Mouse (Mus musculus) megakaryocyte, adult 5-6 weeks (primary cell): Measurements from ENCODE around the gene Snx14. TPM values are rescaled to one million over a fixed set of nuclear protein-coding genes. Genes with fewer than 3 reads are reported as not detected.
"Not testable (repeated sequence)": the region's sequence is repeated elsewhere in the genome, so short reads cannot be mapped to it uniquely, and the experiment has no call there.

Experiments
- ATAC-seq: 2 replicates; pipeline ENCODE4 v1.8.0; 2016; ENCODE audit warnings: mild to moderate bottlenecking, inconsistent platforms; ENCODE audit not compliant: poor library complexity, severe bottlenecking
- total RNA-seq, 2 experiments: library from RNA; stranded (forward) in 1 of 2; stranded (reverse) in 1 of 2; fragments of 153-499, 151-499 nt in 1 of 2; fragments of 221-1000, 200-1000 nt in 1 of 2; gene quantifications; 2 replicates each; pipeline versions ENCODE4 v1.2.3 to v1.2.4; 2015 to 2017

The Snx14 gene
- total RNA-seq (2015), result 30.2 and 32.0 TPM in 2 replicates
- total RNA-seq (2017), result 21.1 and 21.6 TPM in 2 replicates

DNA sequence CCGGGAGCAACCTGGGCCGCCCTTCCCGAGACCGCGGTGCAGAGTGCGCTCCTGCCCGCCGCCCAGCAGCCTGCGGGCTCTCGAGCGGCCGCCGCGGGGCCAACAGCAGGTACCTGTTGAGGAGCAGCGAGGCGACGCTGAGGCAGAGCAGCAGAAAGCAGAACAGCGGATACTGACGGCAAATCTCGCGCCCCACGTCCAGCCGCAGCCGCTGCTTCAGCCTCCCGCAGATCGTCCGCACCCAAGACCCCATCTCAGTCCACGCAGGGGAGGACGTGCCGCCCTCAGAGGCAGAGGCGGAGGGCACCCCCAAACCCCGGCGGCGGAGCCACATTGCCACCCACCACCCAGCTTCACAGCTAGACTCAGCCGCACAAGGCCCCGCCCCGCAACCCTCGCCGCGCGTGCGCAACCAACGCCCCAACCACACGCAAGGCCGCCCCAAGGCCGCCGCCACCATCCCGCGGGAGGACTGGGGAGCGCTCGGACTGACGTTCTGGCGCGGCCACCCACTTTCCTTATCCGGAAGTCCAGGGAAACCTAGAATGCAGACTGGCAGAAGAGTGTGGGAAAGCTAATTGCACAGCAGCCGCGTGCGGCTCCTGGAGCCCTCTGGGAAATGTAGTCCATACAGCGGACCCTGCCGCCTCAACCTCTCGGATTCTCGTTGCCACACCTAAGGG is at the start of gene Snx14:
Snx14 (minus strand) TSS at position 404 of the 683 bp plus-strand sequence.
- ATAC-seq, result peak; percentile 89

DNA sequence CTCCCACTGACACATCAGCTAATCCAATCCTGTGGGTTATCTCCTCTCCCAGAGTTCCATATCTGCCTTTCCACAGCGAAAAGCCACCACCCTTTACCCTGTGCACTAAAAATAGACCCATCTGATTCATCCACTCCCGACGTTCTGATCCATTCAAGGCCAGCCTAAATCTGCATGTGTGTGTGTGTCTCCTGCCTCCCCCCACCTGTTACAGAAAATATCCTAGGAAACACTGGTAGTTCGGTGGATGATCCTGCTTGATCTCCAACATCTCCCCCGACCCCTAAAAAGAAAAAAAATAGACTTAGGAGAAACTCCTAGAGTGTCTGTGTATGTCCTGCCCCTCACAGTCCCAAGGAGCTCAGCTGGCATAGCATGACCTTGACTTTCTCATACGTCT is 45.8 kb upstream of the Snx14 start:
- no peak for ATAC-seq

GRCm38 (mm10) chr9:88482829-88483396 is 44.2 kb upstream of the Snx14 start:
- ATAC-seq, result peak; percentile 50

GRCm38 (mm10) chr9:88482230-88482828 is 43.6 kb upstream of the Snx14 start, which contains the start of gene Syncrip:
Gene Syncrip, minus strand, starts transcription at chr9:88482574.
- ATAC-seq, result peak; percentile 71

DNA sequence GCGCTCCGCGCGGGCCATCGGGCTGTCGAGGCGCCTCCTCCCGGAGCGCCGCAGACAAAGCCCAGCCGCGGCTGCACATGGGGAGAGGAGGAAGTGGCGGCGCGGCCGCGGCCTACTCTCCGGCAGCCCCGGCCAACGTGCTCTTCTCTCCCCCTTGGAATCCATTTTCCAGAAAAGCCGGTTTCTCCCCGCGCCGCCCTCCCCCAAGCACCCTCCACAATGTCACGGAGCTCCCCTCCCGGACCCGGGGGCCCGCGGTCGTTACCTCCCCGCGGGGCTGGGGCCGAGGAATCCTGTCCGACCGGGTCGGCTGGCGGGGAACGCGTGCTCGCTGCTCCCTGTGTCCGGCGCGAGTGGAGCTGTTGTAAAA is 43.0 kb upstream of the Snx14 start:
- peak; percentile 39 for ATAC-seq

GRCm38 (mm10) chr9:88481061-88481790 is 42.5 kb upstream of the Snx14 start:
- ATAC-seq, result no peak

- ATAC-seq, result no peak
Measured at GRCm38 (mm10) chr9:88480120-88480519, 41.4 kb upstream of the Snx14 start.

DNA sequence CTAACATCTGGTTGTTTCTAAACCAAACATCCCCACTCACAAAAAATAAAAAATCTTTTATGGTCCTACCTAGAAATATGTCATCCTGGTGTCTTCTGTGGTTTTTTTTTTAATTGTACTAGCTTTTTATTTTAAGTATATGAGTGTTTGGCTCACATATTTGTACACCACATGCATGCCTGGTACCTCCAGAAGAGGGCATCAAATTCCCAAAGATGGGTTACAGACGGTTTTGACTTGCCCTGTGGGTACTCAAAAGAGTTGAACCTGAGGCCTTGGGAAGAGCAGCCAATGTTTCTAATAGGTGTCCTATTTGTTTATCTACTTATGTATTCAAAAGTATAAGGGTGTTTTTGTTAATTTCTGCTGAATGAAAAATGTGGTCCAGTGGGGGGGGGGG is 37.4 kb upstream of the Snx14 start:
- ATAC-seq, result no peak

- not testable (repeated sequence) for ATAC-seq
Measured at GRCm38 (mm10) chr9:88461017-88461416, 22.3 kb upstream of the Snx14 start.

DNA sequence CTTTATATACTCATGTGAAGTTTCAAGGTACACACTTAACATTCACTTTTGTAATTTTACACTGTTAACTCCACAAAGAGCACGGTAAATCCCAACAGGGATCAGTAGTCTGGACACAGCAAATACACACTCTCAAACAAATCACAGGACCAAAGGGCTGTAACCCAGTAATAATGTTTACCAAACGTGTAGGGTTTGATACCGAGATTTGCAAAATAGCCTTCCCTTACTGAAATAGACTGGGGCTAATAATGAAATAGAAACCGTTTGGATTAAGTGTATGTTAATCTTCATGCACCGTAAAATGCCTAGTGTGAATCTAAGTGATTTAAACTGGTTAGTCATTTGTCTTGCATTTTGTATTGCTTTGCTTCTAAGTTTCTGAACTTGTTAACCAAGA is 1.2 kb upstream of the Snx14 start:
- ATAC-seq, result no peak

DNA sequence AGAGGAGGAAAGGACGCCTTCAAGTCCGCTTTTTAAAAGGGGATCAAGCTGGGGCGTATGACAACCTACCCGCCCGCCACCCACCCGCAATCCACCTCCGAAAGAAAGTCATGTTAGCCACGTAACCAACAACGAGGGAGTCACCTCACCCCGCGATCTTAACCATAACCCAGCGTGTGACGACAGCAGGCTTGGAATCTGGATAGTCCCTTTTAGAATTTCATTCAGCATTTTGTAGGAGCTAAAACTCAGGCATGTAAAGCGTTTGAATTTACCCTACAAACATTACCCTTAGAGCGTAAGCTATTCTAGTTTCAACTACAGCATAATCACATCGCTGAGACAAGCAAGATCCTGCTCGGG is 461 bp upstream of the Snx14 start:
- no peak for ATAC-seq

DNA sequence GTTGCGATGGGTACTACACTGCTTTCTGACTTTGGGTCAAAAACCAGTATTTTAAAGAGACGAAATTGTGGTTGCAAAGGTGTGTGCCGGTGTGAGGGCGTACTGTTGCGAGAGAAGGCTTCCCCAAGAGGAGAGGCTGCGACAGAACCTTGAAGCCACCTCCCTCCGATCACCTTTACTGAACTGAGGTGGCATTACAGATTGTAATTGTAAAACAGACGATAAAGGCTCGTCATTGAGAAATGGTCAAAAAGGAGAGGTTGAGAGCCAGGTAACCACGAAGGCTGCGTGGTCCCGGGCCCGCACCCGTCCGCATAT is 562 bp downstream of the Snx14 start:
- ATAC-seq, result peak; percentile 20

- no peak for ATAC-seq
Measured at GRCm38 (mm10) chr9:88437342-88438236, 1.2 kb downstream of the Snx14 start.

- no peak for ATAC-seq
Measured at GRCm38 (mm10) chr9:88424356-88424755, 14.4 kb downstream of the Snx14 start.

GRCm38 (mm10) chr9:88422428-88422827 is 16.3 kb downstream of the Snx14 start:
- ATAC-seq, result no peak

DNA sequence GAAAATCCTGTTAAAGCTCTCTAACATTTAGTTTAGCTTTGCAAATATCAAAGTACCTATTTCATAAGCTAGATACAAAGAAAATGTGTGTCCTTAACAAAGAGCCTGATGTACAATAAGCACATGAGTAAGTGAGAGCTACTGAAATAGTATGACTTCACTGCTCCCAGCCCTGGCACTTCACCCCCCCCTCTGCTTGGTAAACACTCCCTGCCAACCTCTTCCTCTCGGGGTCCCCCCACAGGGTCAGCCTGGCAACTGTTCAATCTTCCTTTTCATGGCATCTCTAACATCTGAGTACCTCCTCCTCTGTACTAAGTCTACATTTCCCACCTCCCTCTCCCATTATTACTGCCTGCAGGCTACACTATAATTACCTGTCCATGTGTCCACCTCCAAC is 22.0 kb downstream of the Snx14 start:
- no peak for ATAC-seq

- ATAC-seq, result no peak
Measured at GRCm38 (mm10) chr9:88409978-88410377, 28.8 kb downstream of the Snx14 start.

GRCm38 (mm10) chr9:88404515-88404914 is 34.2 kb downstream of the Snx14 start:
- peak; percentile 30 for ATAC-seq

- ATAC-seq, result peak; percentile 100
Measured at GRCm38 (mm10) chr9:88404088-88404487, 34.7 kb downstream of the Snx14 start.

DNA sequence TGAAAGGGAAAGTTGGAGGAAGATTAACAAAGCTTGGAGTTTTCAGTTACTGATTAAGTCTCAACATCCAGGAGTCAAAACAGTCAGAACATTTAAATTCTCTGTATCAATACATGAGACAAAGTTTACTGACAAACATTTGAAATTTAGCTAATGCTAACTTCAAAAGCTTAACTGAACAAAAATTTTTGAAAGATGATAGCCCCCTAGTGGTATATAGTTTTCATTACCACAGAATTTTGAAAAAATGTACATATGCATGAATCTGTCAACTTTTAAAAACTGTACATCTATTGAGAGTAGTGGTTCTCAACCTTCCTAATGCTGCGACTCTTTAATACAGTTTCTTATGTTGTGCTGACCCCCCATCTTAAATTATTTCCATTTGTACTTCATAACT is 40.3 kb downstream of the Snx14 start:
- ATAC-seq, result peak; percentile 59; the same call in 1 of the 2 replicates

DNA sequence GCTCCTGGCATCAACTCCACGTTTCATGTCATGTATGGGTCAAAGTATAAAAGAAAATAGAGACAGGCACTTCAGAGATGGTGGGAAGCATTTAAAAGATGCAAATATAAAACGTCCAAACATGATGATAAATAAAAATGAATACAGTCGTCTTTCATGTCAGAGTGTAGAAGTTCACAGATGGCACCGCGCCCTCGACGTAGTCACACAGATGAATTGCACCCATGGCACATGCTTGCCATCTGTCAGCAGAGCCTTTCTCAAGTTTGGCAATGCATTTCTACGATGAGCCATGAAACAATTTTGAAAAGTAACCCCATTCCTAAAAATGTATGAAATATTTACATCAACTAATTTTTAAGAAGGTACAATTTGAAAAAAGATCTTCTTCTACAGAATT is 43.9 kb downstream of the Snx14 start:
- ATAC-seq, result no peak
